In the genomic region with DNA sequence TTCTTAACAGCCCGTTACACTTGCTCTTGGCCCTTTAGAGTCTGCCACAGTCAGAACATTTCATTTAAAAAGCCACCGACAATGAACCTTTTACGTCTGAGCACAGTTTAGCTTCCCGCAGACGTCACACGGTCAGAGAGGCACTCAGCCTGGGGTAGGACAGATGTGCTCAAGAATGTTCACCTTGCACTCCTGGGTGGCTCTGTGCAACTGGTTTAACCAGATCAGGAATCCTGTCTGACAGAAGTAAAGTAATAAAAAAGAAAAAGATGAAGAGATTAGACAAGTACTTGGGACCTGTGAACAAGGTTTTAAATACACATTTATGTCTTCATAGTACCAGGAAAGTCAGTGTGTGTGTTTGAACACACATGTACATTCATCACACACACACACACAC, we compare ENCODE assay signal across 9 mouse cellular contexts. TPM values are rescaled to one million over a fixed set of nuclear protein-coding genes. Genes with fewer than 3 reads are reported as not detected.
DNase-seq lines count a peak whose midpoint lies in the region; ATAC-seq and TF ChIP-seq lines count a peak whose summit lies in the region.
"Had no signal": no experiment of that assay in that cellular context is flagged by ENCODE, and none has a peak within 500 bp of the region (broad histone marks: within the 10 kb centered on the region; RNA-seq: fewer than 3 reads in every experiment).

No protein-coding gene starts in this region.

- no peak for TF ChIP-seq CTCF in liver, postnatal 0 days (IDR thresholded peaks at IDR 0.05; ENCODE audit: low read depth)

- H3K4me1 ChIP-seq in heart, embryonic 15.5 days (replicated peaks), result peaks cover 13% of the 10 kb centered on the region
- H3K4me1 ChIP-seq in heart, embryonic 11.5 days (ENCODE audit: control insufficient read depth, insufficient read depth, low read length), result no peaks in the 10 kb centered on the region
- no peaks in the 10 kb centered on the region for H3K4me1 ChIP-seq in intestine, embryonic 16.5 days (ENCODE audit: control insufficient read depth, insufficient read depth, low read length)
- peaks cover 11% of the 10 kb centered on the region for H3K4me1 ChIP-seq in stomach, embryonic 16.5 days (ENCODE audit: control insufficient read depth, insufficient read depth, low read length)
- H3K4me1 ChIP-seq in liver, postnatal 0 days (ENCODE audit: insufficient read depth), result peaks cover 4% of the 10 kb centered on the region; the same call in 1 of the 2 replicates

- H3K27me3 ChIP-seq in heart, embryonic 15.5 days, result no peaks in the 10 kb centered on the region
- H3K27me3 ChIP-seq in heart, embryonic 11.5 days (ENCODE audit: control insufficient read depth, insufficient read depth, low read length), result no peaks in the 10 kb centered on the region
- H3K27me3 ChIP-seq in intestine, embryonic 16.5 days (replicated peaks; ENCODE audit: control insufficient read depth, insufficient read depth, low read length), result no peaks in the 10 kb centered on the region
- H3K27me3 ChIP-seq in stomach, embryonic 16.5 days (ENCODE audit: control insufficient read depth, insufficient read depth, low read length), result no peaks in the 10 kb centered on the region
- no peaks in the 10 kb centered on the region for H3K27me3 ChIP-seq in liver, postnatal 0 days (ENCODE audit: insufficient read depth, low read length)

- ATAC-seq in heart, embryonic 15.5 days (replicated peaks; ENCODE audit: insufficient number of reproducible peaks, insufficient read depth, low FRiP score, low read depth), result no peak
- ATAC-seq in heart, embryonic 11.5 days (replicated peaks; ENCODE audit: insufficient number of reproducible peaks, low FRiP score, low TSS enrichment), result no peak
- peak; percentile 87 for ATAC-seq in intestine, embryonic 16.5 days
- ATAC-seq in stomach, embryonic 16.5 days (ENCODE audit: insufficient read depth, low FRiP score), result peak; percentile 53; the same call in 1 of the 2 replicates
- ATAC-seq in liver, postnatal 0 days, result no peak

- 76% methylated on average over 6 of the region's 6 CpGs for WGBS in heart, embryonic 15.5 days
- 79% methylated on average over 6 of the region's 6 CpGs for WGBS in heart, embryonic 11.5 days (ENCODE audit: insufficient replicate concordance)
- 48% methylated on average over 6 of the region's 6 CpGs for WGBS in intestine, embryonic 16.5 days
- whole genome bisulfite sequencing in stomach, embryonic 16.5 days, result 44% methylated on average over 6 of the region's 6 CpGs
- 81% methylated on average over 6 of the region's 6 CpGs for whole genome bisulfite sequencing in liver, postnatal 0 days (ENCODE audit: insufficient replicate concordance)

- no peak overlapping the region for H3K4me3 ChIP-seq in heart, embryonic 15.5 days
- H3K4me3 ChIP-seq in heart, embryonic 11.5 days (ENCODE audit: low read depth, low read length), result no peak overlapping the region
- H3K4me3 ChIP-seq in intestine, embryonic 16.5 days (ENCODE audit: low read length), result no peak overlapping the region
- no peak overlapping the region for H3K4me3 ChIP-seq in stomach, embryonic 16.5 days (replicated peaks; ENCODE audit: low read length)
- H3K4me3 ChIP-seq in liver, postnatal 0 days (ENCODE audit: low read depth, low read length), result no peak overlapping the region

- no peak for TF ChIP-seq EP300 in liver, postnatal 0 days (IDR thresholded peaks at IDR 0.05; ENCODE audit: low read depth)

- no peak overlapping the region for H3K4me2 ChIP-seq in heart, embryonic 15.5 days
- no peak overlapping the region for H3K4me2 ChIP-seq in heart, embryonic 11.5 days
- H3K4me2 ChIP-seq in intestine, embryonic 16.5 days (ENCODE audit: low read depth, low read length), result no peak overlapping the region
- H3K4me2 ChIP-seq in stomach, embryonic 16.5 days (ENCODE audit: low read depth, low read length), result peak overlapping the region; percentile 74; the same call in 1 of the 2 replicates
- no peak overlapping the region for H3K4me2 ChIP-seq in liver, postnatal 0 days (ENCODE audit: low read depth, low read length)

- H3K36me3 ChIP-seq in heart, embryonic 15.5 days, result no peaks in the 10 kb centered on the region
- no peaks in the 10 kb centered on the region for H3K36me3 ChIP-seq in heart, embryonic 11.5 days (ENCODE audit: control insufficient read depth, insufficient read depth, low read length)
- no peaks in the 10 kb centered on the region for H3K36me3 ChIP-seq in intestine, embryonic 16.5 days (ENCODE audit: control insufficient read depth, insufficient read depth, low read length)
- no peaks in the 10 kb centered on the region for H3K36me3 ChIP-seq in stomach, embryonic 16.5 days (ENCODE audit: control insufficient read depth, insufficient read depth, low read length)
- H3K36me3 ChIP-seq in liver, postnatal 0 days (replicated peaks; ENCODE audit: insufficient read depth, low read length), result no peaks in the 10 kb centered on the region
- H3K36me3 ChIP-seq: forebrain, embryonic 10.5 days had no signal

- 0 out of 2 replicates have a peak overlapping the region, but pooled peaks have one; percentile 84 for H3K27ac ChIP-seq in heart, embryonic 15.5 days
- H3K27ac ChIP-seq in heart, embryonic 11.5 days (ENCODE audit: low read depth, low read length), result no peak overlapping the region
- H3K27ac ChIP-seq in intestine, embryonic 16.5 days (ENCODE audit: low read length), result no peak overlapping the region
- H3K27ac ChIP-seq in stomach, embryonic 16.5 days (ENCODE audit: low read length), result peak overlapping the region; percentile 92
- no peak overlapping the region for H3K27ac ChIP-seq in liver, postnatal 0 days (ENCODE audit: low read depth)

- H3K9me3 ChIP-seq in heart, embryonic 15.5 days (replicated peaks), result no peaks in the 10 kb centered on the region
- H3K9me3 ChIP-seq in heart, embryonic 11.5 days (replicated peaks; ENCODE audit: control insufficient read depth, low read length), result no peaks in the 10 kb centered on the region
- H3K9me3 ChIP-seq in intestine, embryonic 16.5 days (ENCODE audit: control insufficient read depth, low read length), result no peaks in the 10 kb centered on the region
- no peaks in the 10 kb centered on the region for H3K9me3 ChIP-seq in stomach, embryonic 16.5 days (replicated peaks; ENCODE audit: control insufficient read depth, low read length)
- no peaks in the 10 kb centered on the region for H3K9me3 ChIP-seq in liver, postnatal 0 days (ENCODE audit: low read length)
- H3K9me3 ChIP-seq: forebrain, embryonic 10.5 days had no signal

- DNase-seq in thymus, postnatal 14 days, result peak; percentile 30
- DNase-seq in thymus, postnatal 10 days (ENCODE audit: low spot score in 2 of 2), result no peak
- DNase-seq in liver, postnatal 0 days, result no peak
- DNase-seq in cerebellum, postnatal 25 days, result no peak

- no peak overlapping the region for H3K9ac ChIP-seq in heart, embryonic 15.5 days
- no peak overlapping the region for H3K9ac ChIP-seq in heart, embryonic 11.5 days (ENCODE audit: low read depth, low read length)
- no peak overlapping the region for H3K9ac ChIP-seq in intestine, embryonic 16.5 days (ENCODE audit: low read depth, low read length)
- no peak overlapping the region for H3K9ac ChIP-seq in stomach, embryonic 16.5 days (ENCODE audit: low read length)
- H3K9ac ChIP-seq in liver, postnatal 0 days (replicated peaks), result no peak overlapping the region

RNA-seq across cellular contexts. Expression of a gene that starts 0.5 kb away (rescaled TPM):
- 4.2 and 4.6 TPM in 2 replicates for polyA plus RNA-seq in heart, embryonic 15.5 days (2015; fragmentation: Nextera tagmentation; extraction: Ambion mirVana)
- 7.4 and 8.1 TPM in 2 replicates for polyA plus RNA-seq in heart, embryonic 11.5 days (2014; fragmentation: Nextera tagmentation; extraction: Ambion mirVana)
- 3.0 and 3.4 TPM in 2 replicates for polyA plus RNA-seq in intestine, embryonic 16.5 days (2015; fragmentation: Nextera tagmentation; extraction: Ambion mirVana)
- 5.7 and 7.0 TPM in 2 replicates for polyA plus RNA-seq in stomach, embryonic 16.5 days (2015; fragmentation: Nextera tagmentation; extraction: Ambion mirVana)
- polyA plus RNA-seq in liver, postnatal 0 days (2015; fragmentation: Nextera tagmentation; extraction: Ambion mirVana), result 2.1 and 2.2 TPM in 2 replicates

Comparison
In these comparisons a context has a peak if more than half of its experiments do, and no peak if none do; other contexts are left out.
1. H3K27ac ChIP-seq: peak in heart, embryonic 15.5 days (single experiment) and stomach, embryonic 16.5 days (single experiment); none in heart, embryonic 11.5 days (single experiment), intestine, embryonic 16.5 days (single experiment) and liver, postnatal 0 days (single experiment).
2. ATAC-seq: peak in intestine, embryonic 16.5 days (single experiment) and stomach, embryonic 16.5 days (single experiment); none in heart, embryonic 15.5 days (single experiment), heart, embryonic 11.5 days (single experiment) and liver, postnatal 0 days (single experiment).